Mouse (Mus musculus) stomach, postnatal 0 days (tissue): ENCODE data around the gene Arntl.

Source experiments
- CTCF ChIP-seq: IDR thresholded peaks from 2 replicates; pipeline ENCODE4 v1.5.1; 2016; ENCODE audit warnings: antibody characterized with exemption, low read depth, mild to moderate bottlenecking, moderate library complexity
- EP300 ChIP-seq: optimal IDR thresholded peaks from 2 replicates; pipeline ENCODE3; 2016; ENCODE audit warnings: antibody characterized with exemption

- 0 out of 2 replicates have a peak, but pooled peaks have one; percentile 9 for TF ChIP-seq CTCF
- no peak for TF ChIP-seq EP300
Observed at GRCm38 (mm10) chr7:113192714-113193365, 14.4 kb upstream of the Arntl start.
